Mouse (Mus musculus) cortical plate, adult 2 months (tissue): Measurements from ENCODE around the gene Atp6v0a1.

Experiments
- CTCF ChIP-seq: fragments of 200-500 bp; IDR thresholded peaks from 2 replicates; pipeline ENCODE4 v1.5.1; 2011; ENCODE audit warnings: mild to moderate bottlenecking, control low read depth, low read length; ENCODE audit not compliant: insufficient read depth; ENCODE audit errors: extremely low read depth
- POLR2A ChIP-seq: fragments of 200-500 bp; IDR thresholded peaks from 2 replicates; pipeline ENCODE4 v1.6.1; 2011; ENCODE audit warnings: mild to moderate bottlenecking, low read length, control low read depth; ENCODE audit not compliant: insufficient read depth; ENCODE audit errors: extremely low read depth

DNA sequence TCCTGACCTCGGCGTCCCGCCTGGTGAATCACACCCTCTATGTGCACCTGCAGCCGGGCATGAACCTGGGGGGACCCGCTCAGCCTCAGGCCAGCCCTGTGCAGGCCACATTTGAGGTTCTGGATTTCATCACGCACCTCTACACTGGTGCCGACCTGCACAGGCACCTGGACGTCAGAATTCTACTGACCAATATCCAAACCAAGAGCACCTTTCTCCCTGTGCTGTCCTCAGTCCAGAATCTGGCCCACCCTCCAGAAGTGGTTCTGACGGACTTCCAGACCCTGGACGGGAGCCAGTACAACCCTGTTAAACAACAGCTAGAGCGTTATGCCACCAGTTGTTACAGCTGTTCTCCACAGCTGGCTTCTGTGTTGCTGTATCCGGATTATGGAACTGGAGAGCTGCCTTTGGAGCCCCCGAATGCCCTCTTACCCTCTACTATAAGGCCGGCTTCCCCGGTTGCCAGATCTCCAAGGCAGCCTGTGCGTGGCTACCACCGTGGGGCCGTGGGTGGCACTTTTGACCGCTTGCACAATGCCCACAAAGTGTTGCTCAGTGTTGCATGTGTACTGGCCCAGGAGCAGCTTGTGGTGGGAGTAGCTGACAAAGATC is 73.9 kb downstream of the Atp6v0a1 start:
- no peak for TF ChIP-seq CTCF
- no peak for TF ChIP-seq POLR2A
